Mouse (Mus musculus) brain, embryonic 18.5 days (tissue): ENCODE measurements around the gene Tmem274.

ENCODE experiments used
- DNase-seq: peaks from one replicate; pipeline ENCODE4 v3.0.0-alpha.2; 2012; ENCODE audit warnings: low read depth, low spot score

The Tmem274 gene

DNA sequence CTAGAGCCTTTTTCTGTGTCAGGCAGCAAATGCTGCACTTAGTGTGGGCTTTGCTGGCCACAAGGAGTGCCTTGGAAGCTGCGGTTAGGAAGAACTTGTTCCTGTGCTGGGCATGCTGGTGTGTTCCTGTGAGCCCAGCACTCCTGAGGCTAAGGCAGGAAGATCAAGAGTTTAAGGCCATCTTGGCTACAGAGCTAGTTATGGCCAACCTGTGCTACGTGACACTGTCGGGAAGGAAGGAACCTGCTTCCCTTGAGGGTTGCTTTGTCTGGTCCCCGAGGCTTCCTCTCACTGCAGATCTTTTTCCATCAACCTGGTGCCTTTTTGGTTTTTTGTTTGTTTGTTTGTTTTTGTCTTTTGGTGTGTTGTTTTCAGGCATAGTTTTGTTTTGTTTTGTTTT is 48.0 kb downstream of the Tmem274 start:
- DNase-seq, result no peak

DNA sequence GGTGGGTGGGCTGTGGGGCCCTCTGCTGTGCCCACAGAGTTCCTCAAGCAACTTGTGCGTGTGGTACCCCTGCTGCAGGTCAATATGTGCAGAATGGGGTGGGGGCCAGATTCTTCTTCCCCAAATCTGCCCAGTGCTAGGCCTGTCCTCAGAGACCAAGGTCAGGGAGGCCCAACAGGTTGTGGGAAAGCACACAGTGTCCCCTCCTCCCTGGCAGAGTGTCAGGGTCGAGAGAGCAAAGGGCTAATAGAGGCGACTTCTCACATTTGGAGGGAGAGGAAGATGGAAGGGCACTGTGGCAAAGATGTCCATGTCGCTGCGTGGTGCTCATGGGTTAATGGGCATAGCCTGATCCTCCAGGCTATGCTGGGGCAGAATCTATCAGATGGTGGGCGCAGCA is 48.6 kb downstream of the Tmem274 start:
- DNase-seq, result no peak

DNA sequence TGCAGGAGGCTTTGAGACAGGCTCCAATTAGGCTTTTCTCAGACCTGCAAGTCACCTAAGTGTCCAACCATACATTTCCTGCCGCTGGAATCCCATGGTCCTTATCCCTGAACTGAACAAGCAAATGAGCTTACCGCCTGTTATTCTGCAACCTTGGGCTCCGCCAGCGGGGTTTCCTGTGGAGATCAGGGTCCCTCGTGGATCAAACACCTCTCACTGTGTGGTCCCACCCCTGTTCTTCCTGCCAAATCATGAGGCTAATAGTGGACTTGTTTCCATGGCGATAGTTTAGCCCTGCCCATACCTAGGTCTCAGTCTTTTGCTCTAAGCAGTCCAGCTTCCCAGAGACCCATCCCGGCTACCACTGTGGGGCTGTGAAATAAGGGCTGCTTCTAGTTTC is 49.2 kb downstream of the Tmem274 start:
- DNase-seq, result no peak

DNA sequence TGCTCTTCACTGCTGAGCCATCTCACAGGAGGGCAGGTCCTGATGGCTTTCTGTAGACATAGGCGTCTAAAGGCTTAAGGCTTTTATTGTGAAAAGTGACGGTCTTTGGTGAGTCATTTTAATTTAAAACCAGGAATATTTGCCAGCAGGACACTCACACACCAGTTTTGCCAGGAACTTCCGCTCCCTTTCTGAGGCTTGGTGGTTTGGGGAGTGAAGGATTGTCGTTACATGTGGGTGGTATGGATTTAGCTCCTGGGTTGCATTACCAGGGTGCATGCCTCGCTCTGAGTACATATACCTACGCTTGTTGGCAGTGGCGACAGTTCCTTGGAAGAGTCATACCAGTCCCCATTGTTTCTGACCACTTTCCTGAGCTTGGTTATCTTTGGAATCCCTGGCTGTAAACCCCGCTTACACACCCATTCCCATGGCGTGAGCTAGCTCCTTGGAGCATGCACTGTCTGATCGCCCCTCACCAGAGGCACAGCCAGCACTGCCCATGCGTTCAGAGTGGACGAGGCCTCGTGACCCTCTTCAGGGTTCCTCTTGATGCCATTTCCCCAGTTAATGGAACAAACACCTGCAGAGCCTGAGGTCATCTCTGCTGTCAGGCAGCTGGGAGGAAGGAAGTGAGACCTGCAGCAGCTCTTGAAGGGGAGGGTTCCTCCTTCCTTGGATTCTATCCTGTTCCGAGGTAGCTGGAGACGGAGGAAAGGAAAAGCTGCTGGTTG is 50.6 kb downstream of the Tmem274 start:
- no peak for DNase-seq

DNA sequence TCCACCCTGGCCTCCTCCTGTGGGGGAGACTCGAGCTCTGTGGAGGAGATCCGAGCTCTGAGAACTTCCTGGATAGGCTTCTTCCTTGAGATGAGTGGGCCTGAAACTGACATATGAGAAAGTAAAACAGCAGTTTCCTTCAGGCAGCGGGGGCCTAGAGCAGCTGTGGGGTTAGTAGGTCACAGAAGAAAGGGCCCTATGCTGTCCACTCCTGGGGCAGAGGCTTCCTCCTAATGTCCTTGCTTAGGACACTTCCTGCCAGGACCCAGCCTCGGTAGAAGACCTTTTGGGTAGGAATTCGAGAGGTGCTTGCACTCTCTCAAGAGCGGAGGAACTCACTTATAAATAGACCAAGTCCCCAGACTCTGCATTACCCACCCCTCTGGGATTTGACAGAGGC is 52.5 kb downstream of the Tmem274 start:
- DNase-seq, result no peak
